Comparison of ENCODE assay signal across 24 mouse cellular contexts in the genomic region with DNA sequence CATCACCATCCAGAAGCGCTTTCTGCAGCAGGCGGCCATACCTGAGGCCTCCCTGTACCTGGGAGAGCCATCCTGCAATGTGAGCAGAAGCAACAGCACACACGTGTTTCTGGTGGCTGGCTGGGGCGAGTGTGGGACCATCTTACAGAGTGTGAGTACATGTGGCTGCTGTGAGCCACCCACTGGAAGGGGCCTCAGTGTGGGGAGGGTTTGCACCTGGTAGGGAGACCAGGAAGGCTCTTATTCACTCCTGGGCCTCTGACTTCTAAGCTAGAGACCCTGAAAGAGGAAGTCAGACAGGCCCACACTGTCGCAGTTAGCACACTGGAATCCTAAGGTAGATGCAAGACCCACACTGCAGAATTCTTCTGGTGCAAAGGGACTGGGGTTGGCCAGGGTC. TPM values are rescaled to one million over a fixed set of nuclear protein-coding genes. Genes with fewer than 3 reads are reported as not detected.
"Had no signal": no experiment of that assay in that cellular context is flagged by ENCODE, and none has a peak within 500 bp of the region (broad histone marks: within the 10 kb centered on the region; RNA-seq: fewer than 3 reads in every experiment).

No protein-coding gene starts in this region.

- H3K4me2 ChIP-seq: limb, embryonic 12.5 days; limb, embryonic 15.5 days; liver, embryonic 12.5 days; liver, embryonic 15.5 days; lung, embryonic 15.5 days; midbrain, embryonic 12.5 days; midbrain, embryonic 15.5 days; neural tube, embryonic 13.5 days had no signal

- DNase-seq: kidney, adult 2 months; kidney, postnatal 25 days; layer of hippocampus, adult 9-11 months; lung, adult 18-20 months; lung, postnatal 14 days; lung, postnatal 4 days had no signal

- H3K27ac ChIP-seq: kidney, postnatal 0 days; layer of hippocampus, adult 2 months; limb, embryonic 12.5 days; limb, embryonic 15.5 days; liver, embryonic 12.5 days; liver, embryonic 15.5 days; lung, embryonic 15.5 days; midbrain, embryonic 12.5 days; midbrain, embryonic 15.5 days; neural tube, embryonic 13.5 days; stomach, postnatal 0 days had no signal

- H3K4me1 ChIP-seq: liver, embryonic 12.5 days; liver, embryonic 15.5 days; lung, embryonic 15.5 days; midbrain, embryonic 15.5 days had no signal

- H3K27me3 ChIP-seq: limb, embryonic 12.5 days; liver, embryonic 15.5 days; lung, embryonic 15.5 days; midbrain, embryonic 12.5 days; midbrain, embryonic 15.5 days; neural tube, embryonic 13.5 days had no signal

- H3K9me3 ChIP-seq: limb, embryonic 12.5 days; limb, embryonic 15.5 days; liver, embryonic 12.5 days; liver, embryonic 15.5 days; lung, embryonic 15.5 days; midbrain, embryonic 12.5 days; midbrain, embryonic 15.5 days; neural tube, embryonic 13.5 days had no signal

- H3K36me3 ChIP-seq: limb, embryonic 12.5 days; limb, embryonic 15.5 days; liver, embryonic 12.5 days; liver, embryonic 15.5 days; lung, embryonic 15.5 days; midbrain, embryonic 12.5 days; midbrain, embryonic 15.5 days; neural tube, embryonic 13.5 days had no signal

- H3K4me3 ChIP-seq: layer of hippocampus, adult 2 months; limb, embryonic 12.5 days; limb, embryonic 15.5 days; liver, embryonic 12.5 days; liver, embryonic 15.5 days; lung, embryonic 15.5 days; midbrain, embryonic 12.5 days; midbrain, embryonic 15.5 days; myocyte; neural tube, embryonic 13.5 days had no signal

- ATAC-seq: inflammation-experienced regulatory T-cells, adult 6 months; intestine, postnatal 0 days; liver, embryonic 12.5 days; midbrain, embryonic 15.5 days had no signal

- H3K9ac ChIP-seq: limb, embryonic 12.5 days; limb, embryonic 15.5 days; liver, embryonic 12.5 days; liver, embryonic 15.5 days; lung, embryonic 15.5 days; midbrain, embryonic 12.5 days; midbrain, embryonic 15.5 days; neural tube, embryonic 13.5 days had no signal

RNA-seq across cellular contexts. Expression of a gene that starts 41.9 kb away (rescaled TPM):
- polyA plus RNA-seq: inflammation-experienced regulatory T-cells, adult 6 months; kidney, adult 2 months; large intestine, adult 2 months; limb, embryonic 15.5 days; liver, embryonic 12.5 days; midbrain, embryonic 12.5 days; midbrain, embryonic 15.5 days; myocyte; neural tube, embryonic 13.5 days; spleen, adult 2 months; stomach, embryonic 14.5 days; stomach, postnatal 0 days; urinary bladder, adult 2 months had no signal
